Mouse (Mus musculus) MEL (cell line): ENCODE data around the gene Mlxip. TPM values are rescaled to one million over a fixed set of nuclear protein-coding genes. Genes with fewer than 3 reads are reported as not detected.

Experiments
- DNase-seq: peaks from one replicate; pipeline ENCODE4 v3.0.0; 2011; ENCODE audit warnings: low read depth, low spot score
- H3K27ac ChIP-seq: 2 replicates; pipeline ENCODE4 v1.5.1; 2012; ENCODE audit warnings: low read depth, mild to moderate bottlenecking, control low read depth, low read length, moderate library complexity; ENCODE audit not compliant: control insufficient read depth
- H3K27me3 ChIP-seq, 2 experiments: fragments of 150-350 bp in 1 of 2; sonication (generic) in 1 of 2; 2 replicates each; pipeline ENCODE4 v1.6.1; 2012; ENCODE audit warnings: low read length in 2 of 2, mild to moderate bottlenecking in 2 of 2, improper control_type of control experiment in 1 of 2, moderate library complexity in 1 of 2; ENCODE audit not compliant: insufficient read depth in 2 of 2, control insufficient read depth in 1 of 2
- H3K36me3 ChIP-seq, 2 experiments: 2 replicates each; pipeline ENCODE4 v1.6.1; 2012 to 2014; ENCODE audit warnings: low read length in 2 of 2, improper control_type of control experiment in 1 of 2, inconsistent platforms in 1 of 2, mild to moderate bottlenecking in 1 of 2; ENCODE audit not compliant: insufficient read depth in 2 of 2, control insufficient read depth in 1 of 2
- H3K4me1 ChIP-seq, 2 experiments: fragments of 150-350 bp in 1 of 2; sonication (generic) in 1 of 2; 2 replicates each; pipeline ENCODE4 v1.6.1; 2012; ENCODE audit warnings: low read length in 2 of 2, improper control_type of control experiment in 1 of 2, mild to moderate bottlenecking in 1 of 2; ENCODE audit not compliant: insufficient read depth in 2 of 2, control insufficient read depth in 1 of 2
- H3K4me3 ChIP-seq, 2 experiments: fragments of 150-350 bp in 1 of 2; sonication (generic) in 1 of 2; 2 replicates each; pipeline ENCODE4 v1.5.1; 2012; ENCODE audit warnings: low read depth in 2 of 2, low read length in 2 of 2, mild to moderate bottlenecking in 2 of 2, moderate library complexity in 2 of 2, control low read depth in 1 of 2, improper control_type of control experiment in 1 of 2; ENCODE audit not compliant: control insufficient read depth in 1 of 2, insufficient read depth in 1 of 2
- H3K79me2 ChIP-seq: 2 replicates; pipeline ENCODE4 v1.6.1; 2012; ENCODE audit warnings: mild to moderate bottlenecking, low read length, moderate library complexity; ENCODE audit not compliant: control insufficient read depth, poor library complexity, insufficient read depth
- H3K9ac ChIP-seq: 2 replicates; pipeline ENCODE4 v1.6.1; 2012; ENCODE audit warnings: low read depth, mild to moderate bottlenecking, control low read depth, low read length, moderate library complexity; ENCODE audit not compliant: control insufficient read depth, poor library complexity, severe bottlenecking
- H3K9me3 ChIP-seq: fragments of 150-350 bp; sonication (generic); replicated peaks from 2 replicates; pipeline ENCODE4 v1.6.1; 2012; ENCODE audit warnings: mild to moderate bottlenecking, low read length, improper control_type of control experiment, moderate library complexity; ENCODE audit not compliant: insufficient read depth
- CHD1 ChIP-seq: IDR thresholded peaks from 2 replicates; pipeline ENCODE4 v1.6.1; 2012; ENCODE audit warnings: low read depth, mild to moderate bottlenecking, inconsistent platforms, low read length, improper control_type of control experiment
- E2F4 ChIP-seq: IDR thresholded peaks from 2 replicates; pipeline ENCODE4 v1.6.1; 2011; ENCODE audit warnings: low read depth, low read length, improper control_type of control experiment, borderline replicate concordance
- ELF1 ChIP-seq: IDR thresholded peaks from 2 replicates; pipeline ENCODE4 v1.6.1; 2014; ENCODE audit warnings: low read depth, mild to moderate bottlenecking, inconsistent platforms, low read length, improper control_type of control experiment, moderate library complexity
- EP300 ChIP-seq, 2 experiments: IDR thresholded peaks; 2 replicates each; pipeline ENCODE4 v1.6.1; 2011; ENCODE audit warnings: improper control_type of control experiment in 2 of 2, low read length in 2 of 2, low read depth in 1 of 2, mild to moderate bottlenecking in 1 of 2
- GABPA ChIP-seq: IDR thresholded peaks from 2 replicates; pipeline ENCODE4 v1.6.1; 2012; ENCODE audit warnings: low read depth, mild to moderate bottlenecking, inconsistent platforms, low read length, improper control_type of control experiment, moderate library complexity
- GATA1 ChIP-seq: IDR thresholded peaks from 2 replicates; pipeline ENCODE4 v1.6.1; 2011; ENCODE audit warnings: low read depth, low read length, improper control_type of control experiment
- HCFC1 ChIP-seq: IDR thresholded peaks from 2 replicates; pipeline ENCODE4 v1.6.1; 2012; ENCODE audit warnings: low read depth, mild to moderate bottlenecking, inconsistent platforms, low read length, improper control_type of control experiment, moderate library complexity
- JUND ChIP-seq: IDR thresholded peaks from 2 replicates; pipeline ENCODE4 v1.6.1; 2011; ENCODE audit warnings: low read depth, mild to moderate bottlenecking, improper control_type of control experiment, low read length
- KAT2A ChIP-seq: conservative IDR thresholded peaks from 2 replicates; pipeline ENCODE4 v1.6.1; 2012; ENCODE audit warnings: low read depth, low read length, improper control_type of control experiment, inconsistent platforms
- MAFK ChIP-seq: IDR thresholded peaks from 2 replicates; pipeline ENCODE4 v1.6.1; 2011; ENCODE audit warnings: low read depth, mild to moderate bottlenecking, low read length, improper control_type of control experiment, borderline replicate concordance
- MAZ ChIP-seq: IDR thresholded peaks from 2 replicates; pipeline ENCODE4 v1.6.1; 2012; ENCODE audit warnings: low read depth, mild to moderate bottlenecking, inconsistent platforms, low read length, improper control_type of control experiment
- MEF2A ChIP-seq: IDR thresholded peaks from 2 replicates; pipeline ENCODE4 v1.6.1; 2014; ENCODE audit warnings: low read depth, mild to moderate bottlenecking, inconsistent platforms, low read length, improper control_type of control experiment; ENCODE audit not compliant: poor library complexity, insufficient replicate concordance, severe bottlenecking; ENCODE audit errors: extremely low read depth
- MYB ChIP-seq: IDR thresholded peaks from 2 replicates; pipeline ENCODE4 v1.6.1; 2011; ENCODE audit warnings: mild to moderate bottlenecking, low read depth, low read length, improper control_type of control experiment
- MYC ChIP-seq: IDR thresholded peaks from 2 replicates; pipeline ENCODE4 v1.6.1; 2011; ENCODE audit warnings: low read depth, mild to moderate bottlenecking, low read length, improper control_type of control experiment, moderate library complexity
- POLR2A ChIP-seq, 2 experiments: IDR thresholded peaks; 2 replicates each; pipeline ENCODE4 v1.6.1; 2011 to 2012; ENCODE audit warnings: low read length in 2 of 2, mild to moderate bottlenecking in 2 of 2, control low read depth in 1 of 2, improper control_type of control experiment in 1 of 2, low read depth in 1 of 2, moderate library complexity in 1 of 2; ENCODE audit not compliant: control insufficient read depth in 1 of 2, insufficient read depth in 1 of 2, poor library complexity in 1 of 2
- POLR2AphosphoS5 ChIP-seq: IDR thresholded peaks from 2 replicates; pipeline ENCODE4 v1.6.1; 2012; ENCODE audit warnings: low read depth, borderline replicate concordance, mild to moderate bottlenecking, inconsistent platforms, low read length, moderate library complexity, mixed read lengths
- RCOR1 ChIP-seq: IDR thresholded peaks from 2 replicates; pipeline ENCODE4 v1.6.1; 2012; ENCODE audit warnings: low read depth, mild to moderate bottlenecking, inconsistent platforms, low read length, improper control_type of control experiment
- SIN3A ChIP-seq: IDR thresholded peaks from 2 replicates; pipeline ENCODE4 v1.6.1; 2012; ENCODE audit warnings: low read length, improper control_type of control experiment, inconsistent platforms
- SMC3 ChIP-seq: IDR thresholded peaks from 2 replicates; pipeline ENCODE4 v1.6.1; 2011; ENCODE audit warnings: low read depth, low read length, improper control_type of control experiment
- TCF12 ChIP-seq: IDR thresholded peaks from 2 replicates; pipeline ENCODE4 v1.6.1; 2014; ENCODE audit warnings: low read depth, mild to moderate bottlenecking, inconsistent platforms, low read length, improper control_type of control experiment, moderate library complexity
- USF2 ChIP-seq, 2 experiments: IDR thresholded peaks; 2 replicates each; pipeline ENCODE4 v1.6.1; 2011 to 2012; ENCODE audit warnings: improper control_type of control experiment in 2 of 2, low read length in 2 of 2, borderline replicate concordance in 1 of 2, inconsistent platforms in 1 of 2, low read depth in 1 of 2, mild to moderate bottlenecking in 1 of 2; ENCODE audit not compliant: insufficient read depth in 1 of 2
- ZC3H11A ChIP-seq: IDR thresholded peaks from 2 replicates; pipeline ENCODE4 v1.6.1; 2012; ENCODE audit warnings: low read depth, mild to moderate bottlenecking, inconsistent platforms, low read length, improper control_type of control experiment
- ZKSCAN1 ChIP-seq: IDR thresholded peaks from 2 replicates; pipeline ENCODE4 v1.6.1; 2012; ENCODE audit warnings: low read depth, mild to moderate bottlenecking, inconsistent platforms, low read length, improper control_type of control experiment, moderate library complexity
- ZMIZ1 ChIP-seq: IDR thresholded peaks from 2 replicates; pipeline ENCODE4 v1.6.1; 2012; ENCODE audit warnings: low read depth, mild to moderate bottlenecking, inconsistent platforms, low read length, improper control_type of control experiment, moderate library complexity
- polyA plus RNA-seq, 2 experiments: library from polyadenylated mRNA; stranded (reverse) in 1 of 2; unstranded in 1 of 2; fragments of >175 nt in 1 of 2; fragments of >200 nt in 1 of 2; gene quantifications; 2 replicates each; pipeline versions ENCODE4 v1.2.1 to v1.2.4; 2012; ENCODE audit warnings: low replicate concordance in 2 of 2, low read depth in 1 of 2; ENCODE audit not compliant: insufficient read length in 2 of 2, insufficient read depth in 1 of 2, missing spikeins in 1 of 2
- total RNA-seq: library from RNA; depleted of rRNA; stranded (reverse); fragments of 300-350 nt; gene quantifications from 2 replicates; pipeline ENCODE4 v1.2.3, GENCODE M21; 2012

The Mlxip gene
- total and polyA plus RNA-seq, 3 experiments = 5.2 to 21.9 TPM; not detected in 1

DNA sequence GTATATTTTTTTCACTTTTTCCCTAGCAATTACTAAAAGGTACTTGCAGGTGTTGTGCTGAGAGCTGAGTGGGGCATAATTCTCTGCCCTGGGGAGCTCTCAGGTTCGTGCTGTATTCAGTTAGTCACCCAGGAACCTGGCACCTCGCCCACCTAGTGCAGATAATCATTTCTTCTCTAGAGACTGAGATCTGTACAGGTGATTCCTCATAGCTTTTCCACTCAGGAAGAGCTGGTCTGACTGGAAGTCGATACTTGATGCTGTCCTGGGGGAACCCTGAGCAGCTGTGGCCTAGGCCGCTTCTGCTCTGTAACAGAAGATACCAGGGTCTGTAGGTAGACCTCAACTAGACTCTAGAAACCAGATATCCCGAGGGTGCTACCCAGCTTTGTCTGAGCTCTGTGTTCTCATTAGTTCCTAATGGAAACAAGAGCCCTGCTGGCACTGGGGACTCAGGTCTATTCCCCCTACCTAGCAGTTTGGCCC lies 50.3 kb downstream of the Mlxip start:
- Histone ChIP-seq H3K9me3 (no peaks in the 10 kb centered on the region), H3K4me3 (no peak overlapping the region), H3K9ac (no peak overlapping the region), H3K4me1 (no peaks in the 10 kb centered on the region), H3K36me3 (peaks cover 0 to 5% of the 10 kb centered on the region in 2 experiments; a peak in 2 of 4 replicates), H3K79me2 (no peaks in the 10 kb centered on the region), H3K27ac (no peak overlapping the region), H3K27me3 (no peaks in the 10 kb centered on the region)
- no peak for DNase-seq
- TF ChIP-seq MYB (no peak), TCF12 (no peak)

DNA sequence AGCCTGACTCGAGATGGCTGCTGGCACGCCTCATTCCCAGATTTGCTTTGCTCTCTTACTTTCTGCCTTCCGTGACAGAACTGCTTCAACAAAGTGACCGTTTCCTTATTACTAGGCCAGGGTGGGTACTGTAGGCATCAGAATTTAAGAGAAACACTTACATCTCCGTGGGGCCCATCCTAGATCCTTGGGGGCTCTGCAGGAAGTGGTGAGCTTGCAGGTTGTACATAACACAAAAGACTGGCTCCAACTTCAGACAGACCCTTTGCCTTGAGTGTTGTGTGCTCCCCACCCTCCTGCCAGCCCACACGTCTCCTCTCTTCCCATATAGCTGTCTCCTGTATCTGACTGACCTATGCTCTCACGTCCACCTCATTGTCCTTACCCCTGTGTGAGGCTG lies 57.3 kb downstream of the Mlxip start:
- Histone ChIP-seq H3K36me3 (no peaks in the 10 kb centered on the region; a peak in 1 of 4 replicates), H3K4me3 (no peak overlapping the region), H3K9me3 (no peaks in the 10 kb centered on the region), H3K27me3 (no peaks in the 10 kb centered on the region), H3K27ac (no peak overlapping the region), H3K79me2 (no peaks in the 10 kb centered on the region), H3K4me1 (no peaks in the 10 kb centered on the region), H3K9ac (no peak overlapping the region)
- TF ChIP-seq KAT2A (no peak), MAFK (no peak), EP300 (IDR thresholded peaks at IDR 0.05; ENCODE audit: low read depth in 1 of 2, low read length in 2 of 2) (no peak), GATA1 (no peak), POLR2AphosphoS5 (no peak), ZMIZ1 (no peak)
- DNase-seq = no peak

GRCm38 (mm10) chr5:123461420-123461819 lies 66.8 kb downstream of the Mlxip start:
- Histone ChIP-seq H3K27ac (no peak overlapping the region), H3K9ac (no peak overlapping the region), H3K9me3 (no peaks in the 10 kb centered on the region), H3K27me3 (no peaks in the 10 kb centered on the region), H3K36me3 (peaks cover 0 to 8% of the 10 kb centered on the region in 2 experiments; a peak in 2 of 4 replicates), H3K4me1 (peaks cover 4 to 9% of the 10 kb centered on the region in 2 experiments), H3K4me3 (no peak overlapping the region), H3K79me2 (no peaks in the 10 kb centered on the region)
- peak; percentile 49 for DNase-seq
- TF ChIP-seq EP300 (IDR thresholded peaks at IDR 0.05; ENCODE audit: low read depth in 1 of 2, low read length in 2 of 2) (peak; percentile 53), USF2 (IDR thresholded peaks at IDR 0.05; ENCODE audit: borderline replicate concordance in 1 of 2, insufficient read depth in 1 of 2, low read depth in 1 of 2, low read length in 2 of 2) (no peak), GABPA (peak; percentile 41; the same call in 1 of the 2 replicates), CHD1 (no peak), JUND (no peak), HCFC1 (no peak), MAZ (0 out of 2 replicates have a peak, but pooled peaks have one; percentile 20), POLR2A (IDR thresholded peaks at IDR 0.05; ENCODE audit: control insufficient read depth in 1 of 2, insufficient read depth in 1 of 2, low read depth in 1 of 2, low read length in 2 of 2, poor library complexity in 1 of 2) (no peak), POLR2AphosphoS5 (no peak), ZMIZ1 (no peak), SIN3A (peak; percentile 34; the same call in 1 of the 2 replicates), E2F4 (no peak), TCF12 (peak; percentile 8; the same call in 1 of the 2 replicates), MAFK (peak; percentile 41; the same call in 1 of the 2 replicates), ZC3H11A (no peak), GATA1 (peak; percentile 79), ZKSCAN1 (no peak), ELF1 (no peak), RCOR1 (peak; percentile 92), SMC3 (no peak; the same call in 1 of the 2 replicates), MEF2A (peak; percentile 83; the same call in 1 of the 2 replicates), MYC (no peak)
